Mouse (Mus musculus) central nervous system, embryonic 11.5 days (tissue): ENCODE measurements around the gene Sost. TPM values are rescaled to one million over a fixed set of nuclear protein-coding genes. Genes with fewer than 3 reads are reported as not detected.

ENCODE experiments used
- polyA plus RNA-seq: library from polyadenylated mRNA; depleted of rRNA; stranded (reverse); fragments of >200 nt; gene quantifications from 2 replicates; pipeline ENCODE4 v1.2.3, GENCODE M21; 2012; rRNA removed

Gene Sost
- polyA plus RNA-seq: 0.86 and 1.2 TPM in 2 replicates

GRCm38 (mm10) chr11:101966965-101967614, at the start of gene Sost:
Sost (minus strand) TSS chr11:101967015.

GRCm38 (mm10) chr11:101986913-101987312, 20.1 kb upstream of the Sost start, which contains the start of gene Dusp3:
Dusp3 (minus strand) TSS chr11:101987013.

GRCm38 (mm10) chr11:101984054-101985025, 17.5 kb upstream of the Sost start, which contains the start of gene Cfap97d1:
Cfap97d1 (plus strand) TSS chr11:101984279.

Other genes starting within 250 kb of the Sost start
- gene Dhx8, start 234.1 kb downstream of the Sost start, polyA plus RNA-seq: 31.4 and 35.7 TPM in 2 replicates
- gene Etv4, start 181.6 kb downstream of the Sost start, polyA plus RNA-seq: 11.2 and 21.1 TPM in 2 replicates
- 0.70 and 14.7 TPM in 2 replicates for gene Meox1, start 72.6 kb downstream of the Sost start, polyA plus RNA-seq
- not detected in 2 replicates for gene Cfap97d1, start 17.3 kb upstream of the Sost start, polyA plus RNA-seq
- gene Dusp3, start 20.0 kb upstream of the Sost start, polyA plus RNA-seq: 8.3 and 10.5 TPM in 2 replicates
- 27.2 and 29.5 TPM in 2 replicates for gene Mpp3, start 61.4 kb upstream of the Sost start, polyA plus RNA-seq
- gene Cd300lg, start 74.5 kb upstream of the Sost start, polyA plus RNA-seq: 0.18 and 0.27 TPM in 2 replicates
- 19.5 and 22.5 TPM in 2 replicates for gene Mpp2, start 121.5 kb upstream of the Sost start, polyA plus RNA-seq
- not detected in 2 replicates for gene Ppy, start 134.3 kb upstream of the Sost start, polyA plus RNA-seq
- 1.8 and 4.3 TPM in 2 replicates for gene Pyy, start 140.8 kb upstream of the Sost start, polyA plus RNA-seq
- 0.21 and 0.50 TPM in 2 replicates for gene Nags, start 178.5 kb upstream of the Sost start, polyA plus RNA-seq
- gene Tmem101, start 189.4 kb upstream of the Sost start, polyA plus RNA-seq: 33.5 and 34.9 TPM in 2 replicates
- gene Lsm12, start 218.3 kb upstream of the Sost start, polyA plus RNA-seq: 45.4 and 59.2 TPM in 2 replicates
- gene G6pc3, start 222.6 kb upstream of the Sost start, polyA plus RNA-seq: 34.9 and 38.5 TPM in 2 replicates